ENCODE assay signal across 8 mouse cellular contexts in the genomic region with DNA sequence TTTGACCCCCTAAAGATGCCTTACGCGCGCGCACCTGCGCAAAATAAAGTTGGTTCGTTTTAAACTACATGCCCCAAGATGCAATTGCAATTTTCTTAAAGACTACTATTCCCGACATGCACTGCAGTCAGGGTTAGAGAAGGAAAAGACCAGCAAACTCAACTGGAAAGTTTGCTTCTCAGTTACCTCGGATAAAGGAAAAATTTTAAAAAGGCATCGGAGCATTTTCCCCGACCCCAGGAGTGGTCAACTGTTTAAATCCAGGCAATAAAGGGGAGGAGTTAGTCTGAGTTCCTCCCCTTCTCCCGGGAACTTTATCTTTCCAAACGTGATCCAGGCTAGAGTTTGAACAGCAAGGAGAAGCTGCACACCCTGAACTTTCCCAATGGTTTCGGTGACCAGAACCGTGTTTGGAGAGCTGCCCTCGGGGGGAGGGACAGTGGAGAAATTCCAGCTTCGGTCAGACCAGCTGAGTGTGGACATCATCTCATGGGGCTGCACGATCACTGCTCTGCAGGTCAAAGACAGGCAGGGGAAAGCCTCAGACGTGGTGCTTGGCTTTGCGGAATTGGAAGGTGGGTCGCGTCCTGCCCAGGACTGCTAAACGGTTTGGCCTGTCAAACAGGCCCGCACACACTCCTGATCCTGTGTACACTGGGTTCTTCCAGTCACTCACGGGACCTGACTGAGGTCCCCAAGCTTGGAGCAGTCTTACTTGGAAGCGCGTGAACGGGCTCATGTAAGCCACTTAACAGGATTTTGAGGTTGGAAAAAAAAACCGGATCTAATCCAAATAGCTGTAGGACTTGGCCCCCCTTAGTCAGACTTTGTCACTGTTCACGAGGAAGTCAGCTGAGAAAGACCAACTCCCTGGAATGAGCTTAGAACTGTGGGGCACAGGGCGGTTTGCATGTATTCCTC. TPM values are rescaled to one million over a fixed set of nuclear protein-coding genes. Genes with fewer than 3 reads are reported as not detected.
DNase-seq lines count a peak whose midpoint lies in the region; ATAC-seq and TF ChIP-seq lines count a peak whose summit lies in the region.

A gene (plus strand): TSS at position 141 of the 921 bp plus-strand sequence.

- no peak for TF ChIP-seq CTCF in forebrain, postnatal 0 days (IDR thresholded peaks at IDR 0.05; ENCODE audit: low read depth)
- no peak for TF ChIP-seq CTCF in layer of hippocampus, adult 2 months (conservative IDR thresholded peaks at IDR 0.05)
- TF ChIP-seq CTCF in olfactory bulb, adult 2 months (IDR thresholded peaks at IDR 0.05; ENCODE audit: insufficient read depth, low read depth, low read length) = no peak

- peak within 1 kb of the TSS; percentile 71 for H3K4me2 ChIP-seq in forebrain, postnatal 0 days (ENCODE audit: low read depth)
- H3K4me2 ChIP-seq in lung, embryonic 15.5 days = peak within 1 kb of the TSS; percentile 82

- no peak for TF ChIP-seq POLR2A in olfactory bulb, adult 2 months (IDR thresholded peaks at IDR 0.05; ENCODE audit: insufficient read depth, low read depth, low read length)

- peak; percentile 64 for DNase-seq in NIH3T3 (ENCODE audit: low read depth)
- DNase-seq in cerebellum, adult 8-10 months = peak; percentile 41
- peak; percentile 54 for DNase-seq in forebrain, postnatal 0 days
- peak; percentile 33 to 49 for DNase-seq in layer of hippocampus, adult 2 months (ENCODE audit: low spot score in 2 of 2)
- peak; percentile 64 for DNase-seq in thymus, postnatal 25 days

- peak within 1 kb of the TSS; percentile 41 for H3K9ac ChIP-seq in forebrain, postnatal 0 days
- peak within 1 kb of the TSS; percentile 50 for H3K9ac ChIP-seq in lung, embryonic 15.5 days

- no peaks in the 10 kb centered on the region for H3K4me1 ChIP-seq in forebrain, postnatal 0 days (ENCODE audit: insufficient read depth)
- H3K4me1 ChIP-seq in lung, embryonic 15.5 days = peaks cover 13% of the 10 kb centered on the region
- H3K4me1 ChIP-seq in olfactory bulb, adult 2 months (ENCODE audit: control insufficient read depth, insufficient read depth, low read length) = peaks cover 5% of the 10 kb centered on the region

- H3K27me3 ChIP-seq in forebrain, postnatal 0 days (ENCODE audit: insufficient read depth, low read length) = no peaks in the 10 kb centered on the region
- no peaks in the 10 kb centered on the region for H3K27me3 ChIP-seq in lung, embryonic 15.5 days

- H3K4me3 ChIP-seq in forebrain, postnatal 0 days (ENCODE audit: low read depth, low read length) = peak within 1 kb of the TSS; percentile 44
- peak within 1 kb of the TSS; percentile 71 for H3K4me3 ChIP-seq in layer of hippocampus, adult 2 months
- H3K4me3 ChIP-seq in lung, embryonic 15.5 days = peak within 1 kb of the TSS; percentile 56
- peak within 1 kb of the TSS; percentile 52 for H3K4me3 ChIP-seq in olfactory bulb, adult 2 months (ENCODE audit: insufficient read depth, low read depth, low read length)

- 4% methylated on average over 30 of the region's 30 CpGs for WGBS in forebrain, postnatal 0 days
- WGBS in lung, embryonic 15.5 days = 3% methylated on average over 30 of the region's 30 CpGs
- 9% methylated on average over 30 of the region's 30 CpGs for WGBS in olfactory bulb, adult 2 months

- no peak within 1 kb of the TSS for H3K27ac ChIP-seq in forebrain, postnatal 0 days (ENCODE audit: low read depth, low read length)
- peak within 1 kb of the TSS; percentile 80 for H3K27ac ChIP-seq in layer of hippocampus, adult 2 months
- peak within 1 kb of the TSS; percentile 86 for H3K27ac ChIP-seq in lung, embryonic 15.5 days
- H3K27ac ChIP-seq in olfactory bulb, adult 2 months (ENCODE audit: insufficient read depth, low read depth, low read length) = peak within 1 kb of the TSS; percentile 53

- peak; percentile 78 for ATAC-seq in forebrain, postnatal 0 days
- peak; percentile 68 to 71 for ATAC-seq in hematopoietic stem cell, adult 5-6 weeks (replicated peaks in 1 of 2; ENCODE audit: insufficient read depth in 1 of 2, low FRiP score in 2 of 2, low TSS enrichment in 1 of 2, low read depth in 1 of 2, poor library complexity in 2 of 2, severe bottlenecking in 2 of 2)
- peak; percentile 85 for ATAC-seq in lung, embryonic 15.5 days (ENCODE audit: borderline replicate concordance, extremely low read depth, low FRiP score, low TSS enrichment)

- no peaks in the 10 kb centered on the region for H3K9me3 ChIP-seq in forebrain, postnatal 0 days (ENCODE audit: low read length)
- no peaks in the 10 kb centered on the region for H3K9me3 ChIP-seq in lung, embryonic 15.5 days

- H3K36me3 ChIP-seq in forebrain, postnatal 0 days (ENCODE audit: insufficient read depth) = no peaks in the 10 kb centered on the region
- H3K36me3 ChIP-seq in lung, embryonic 15.5 days = no peaks in the 10 kb centered on the region

RNA-seq across cellular contexts. Expression of the gene that starts here (rescaled TPM):
- total RNA-seq in forebrain, postnatal 0 days (2014; rRNA removed) = 2.0 and 2.2 TPM in 2 replicates
- 1.7 and 2.0 TPM in 2 replicates for polyA plus RNA-seq in forebrain, postnatal 0 days (2015; fragmentation: Nextera tagmentation; extraction: Ambion mirVana)
- 10.9 and 12.1 TPM in 2 replicates for total RNA-seq in hematopoietic stem cell, adult 5-6 weeks (2017)
- total RNA-seq in layer of hippocampus, adult 2 months (2021) = 1 to 10 TPM; 3.8 to 5.4 TPM
- polyA plus RNA-seq in lung, embryonic 15.5 days (2015; fragmentation: Nextera tagmentation; extraction: Ambion mirVana) = 17.7 and 19.4 TPM in 2 replicates
- not detected in 2 replicates for polyA plus RNA-seq in olfactory bulb, adult 2 months (2012; ENCODE audit: insufficient read depth, insufficient read length, low replicate concordance, missing spikeins)
